Mouse (Mus musculus): ENCODE results near the gene Gpr146.

The Gpr146 gene

DNA sequence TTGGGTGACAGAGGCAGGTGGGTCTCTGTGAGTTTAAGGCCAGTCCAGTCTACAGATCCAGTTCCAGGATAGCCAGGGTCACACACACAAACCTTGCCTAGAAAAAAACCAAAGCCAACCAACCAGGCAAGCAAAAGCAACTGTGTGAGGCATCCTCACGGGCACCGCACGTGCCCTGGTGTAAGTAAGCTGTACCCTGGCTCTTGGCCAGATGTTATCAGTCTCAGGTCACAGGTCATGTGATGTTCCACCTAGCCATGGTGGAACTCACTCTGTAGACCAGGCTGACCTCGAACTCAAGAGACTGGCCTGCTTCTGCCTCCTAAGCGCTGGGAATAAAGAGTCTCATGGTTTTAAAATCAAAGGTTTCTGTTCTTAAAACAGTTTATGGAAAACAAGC lies 18.3 kb upstream of the Gpr146 start:
- DNase-seq, result no peak

GRCm38 (mm10) chr5:139363858-139364257 lies 13.6 kb upstream of the Gpr146 start:
- DNase-seq, result no peak

GRCm38 (mm10) chr5:139364260-139364910 lies 13.1 kb upstream of the Gpr146 start:
- DNase-seq, result peak; percentile 97

DNA sequence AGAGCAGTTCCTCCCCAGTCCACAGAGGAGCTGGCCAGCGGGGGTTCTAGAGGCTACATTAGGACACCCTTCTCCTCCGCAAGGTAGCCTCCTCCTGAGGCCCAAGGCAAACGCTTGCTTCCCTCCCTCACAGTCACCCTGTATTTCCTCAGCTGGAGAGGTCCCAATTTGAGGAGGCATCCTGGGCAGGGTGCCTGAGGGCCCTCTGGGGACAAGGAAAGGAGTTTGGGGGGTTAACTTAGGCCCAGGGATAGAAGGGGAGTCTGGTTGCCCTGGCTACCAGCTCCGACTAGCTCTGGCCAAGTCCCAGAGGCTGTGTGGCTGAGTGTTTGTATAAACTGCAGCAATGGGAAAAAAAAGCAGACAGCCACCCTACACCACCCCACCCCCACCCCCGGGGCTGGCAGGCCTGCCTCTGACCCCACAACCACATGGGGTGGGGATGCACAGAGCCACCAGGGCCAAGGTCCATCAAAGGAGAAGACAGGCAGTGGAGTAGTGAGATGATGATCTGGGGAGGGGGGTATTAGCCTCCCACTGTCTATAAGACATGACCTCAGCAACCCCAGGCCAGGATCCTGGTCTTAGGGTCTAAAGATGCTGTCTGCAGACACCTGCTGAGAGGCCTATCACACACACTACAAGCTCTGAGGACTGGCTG lies 12.5 kb upstream of the Gpr146 start:
- peak; percentile 26 for DNase-seq

DNA sequence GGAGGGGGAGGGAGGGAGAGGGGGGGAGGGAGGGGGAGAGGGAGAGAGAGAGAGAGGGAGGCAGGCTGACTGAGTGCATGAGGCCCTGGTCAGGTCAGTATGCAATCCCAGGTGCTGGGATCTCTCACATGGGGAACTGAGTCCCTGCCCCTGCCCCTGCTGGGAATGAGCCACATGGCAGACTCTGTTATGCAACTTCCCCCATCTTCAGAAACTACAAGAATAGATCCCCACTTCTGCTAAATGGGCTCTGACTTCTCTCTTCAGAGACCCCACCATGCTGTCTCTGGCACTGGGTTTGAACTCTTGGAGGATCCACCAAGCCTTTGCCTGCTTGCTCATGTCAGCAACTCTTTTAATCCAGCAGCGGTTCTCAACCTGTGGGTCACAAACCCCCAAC lies 11.7 kb upstream of the Gpr146 start:
- DNase-seq, result no peak

GRCm38 (mm10) chr5:139366484-139366883 lies 11.0 kb upstream of the Gpr146 start:
- no peak for DNase-seq

DNA sequence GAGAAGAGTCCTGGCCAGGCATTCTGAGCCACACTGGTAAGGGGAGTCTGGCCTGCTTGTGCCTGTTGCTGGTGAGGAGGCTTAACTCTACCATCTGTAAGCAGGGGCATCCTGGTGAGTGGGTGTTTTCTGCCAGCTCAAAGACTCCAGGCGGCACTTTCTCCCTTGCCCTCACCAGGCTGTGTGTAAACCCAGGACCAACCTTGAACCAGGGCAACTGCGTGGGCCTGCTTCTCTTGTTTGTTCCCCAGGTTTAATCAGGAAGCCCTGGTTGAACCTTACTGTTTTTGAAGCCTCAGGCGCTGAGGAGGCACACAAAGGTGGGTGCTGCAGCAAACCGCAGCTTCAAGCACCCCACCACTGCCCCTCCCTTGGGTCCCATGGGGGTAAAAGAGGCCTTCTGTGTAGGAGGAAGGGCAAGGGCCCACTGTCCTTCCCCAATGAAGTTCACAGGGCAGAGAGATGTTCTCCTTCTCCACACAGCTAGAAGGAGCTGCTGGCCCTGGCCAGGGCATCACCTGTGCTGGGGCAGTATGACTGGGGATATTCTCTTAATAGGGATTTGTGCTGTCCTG lies 9.5 kb upstream of the Gpr146 start:
- DNase-seq, result peak; percentile 21

DNA sequence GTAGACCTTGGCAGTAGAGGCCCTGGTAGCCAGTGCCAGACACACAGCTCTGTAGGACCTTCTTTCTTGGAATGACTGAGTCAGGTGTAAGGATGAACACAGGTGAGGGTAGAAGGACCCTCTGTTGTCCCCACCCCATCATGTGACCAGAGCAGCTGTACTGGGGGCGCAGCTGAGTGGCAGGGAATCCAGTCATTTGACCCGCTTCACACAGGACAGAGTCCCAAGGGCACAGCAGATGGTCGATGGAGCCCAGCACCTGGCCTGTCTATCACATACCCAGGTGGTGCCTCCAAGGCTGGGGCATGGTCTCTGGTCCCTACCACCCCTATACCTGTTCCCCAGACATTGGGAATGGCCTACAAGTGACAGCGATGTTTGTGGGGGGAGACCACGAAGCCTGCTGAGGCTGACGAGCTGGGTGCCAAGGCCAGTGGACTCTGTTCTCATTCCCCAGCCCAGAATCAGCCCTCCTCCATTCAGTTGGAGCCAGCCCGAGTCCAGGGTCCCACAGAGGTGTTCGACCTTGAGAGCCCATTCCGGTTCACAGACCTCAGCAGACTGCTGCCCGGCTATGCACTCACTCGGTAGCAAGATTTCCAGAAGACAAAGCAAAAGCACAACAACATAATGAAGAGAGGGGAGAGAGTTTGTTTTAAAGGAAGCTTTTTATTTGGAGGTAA lies 8.7 kb upstream of the Gpr146 start:
- peak; percentile 74 for DNase-seq

DNA sequence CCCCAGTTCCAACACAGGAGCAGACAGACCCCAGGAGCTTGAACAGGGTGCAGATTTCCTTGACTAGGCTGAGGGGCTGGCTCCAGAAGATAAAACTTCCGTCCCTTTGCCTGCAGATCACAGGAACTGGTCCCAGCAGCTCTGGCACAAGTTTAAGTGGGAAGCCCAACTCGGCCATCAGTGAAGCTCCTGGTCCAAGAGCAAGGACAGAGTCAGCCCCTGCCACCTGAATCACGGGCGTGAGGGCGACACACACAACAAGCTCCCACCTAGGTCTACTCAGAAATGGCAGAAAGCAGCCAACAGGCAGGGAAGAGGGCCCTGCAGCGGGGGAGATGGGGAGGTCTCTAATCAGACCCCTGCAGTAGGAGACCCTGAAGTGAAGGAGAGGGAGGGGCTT lies 7.2 kb upstream of the Gpr146 start:
- DNase-seq, result no peak

DNA sequence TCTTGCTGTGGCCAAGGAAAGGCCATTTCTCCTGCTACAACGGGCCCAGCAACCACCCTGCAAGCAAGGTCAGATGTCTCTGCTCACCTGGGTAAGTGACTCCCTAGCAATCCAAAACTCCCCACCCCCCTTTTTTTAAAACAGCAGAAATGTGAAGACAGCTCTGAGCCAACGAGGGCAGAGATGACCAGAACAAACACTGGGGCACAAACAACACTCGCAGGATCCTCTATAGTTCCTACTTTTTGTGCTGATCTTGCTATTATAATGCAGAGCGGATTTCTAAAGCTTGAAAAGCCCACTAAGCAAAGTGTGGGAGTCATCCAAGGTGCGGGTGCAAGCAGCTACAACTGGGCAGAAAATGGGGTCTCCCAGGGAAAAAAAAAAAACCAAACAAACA lies 6.4 kb upstream of the Gpr146 start:
- no peak for DNase-seq

GRCm38 (mm10) chr5:139371631-139372401 lies 5.7 kb upstream of the Gpr146 start:
- peak; percentile 95 for DNase-seq

DNA sequence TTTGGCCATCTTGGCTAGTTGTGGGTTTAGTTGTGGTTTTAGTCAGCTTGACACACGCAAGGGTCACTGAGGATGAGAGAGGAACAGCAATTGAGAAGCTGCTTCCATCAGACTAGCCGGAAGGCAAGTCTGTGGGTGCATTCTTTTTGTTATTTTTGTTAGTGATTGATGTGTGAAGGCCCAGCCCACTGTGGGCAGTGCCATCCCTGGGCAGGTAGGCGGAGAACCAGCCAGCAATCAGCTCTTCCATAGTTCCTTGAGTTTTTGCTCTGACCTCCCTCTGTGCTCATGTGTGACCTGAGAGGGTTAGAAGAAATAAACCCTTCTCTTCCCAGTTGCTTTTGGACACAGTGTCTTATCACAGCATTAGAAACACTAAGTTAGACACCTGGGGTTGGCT lies 4.4 kb upstream of the Gpr146 start:
- DNase-seq, result no peak

DNA sequence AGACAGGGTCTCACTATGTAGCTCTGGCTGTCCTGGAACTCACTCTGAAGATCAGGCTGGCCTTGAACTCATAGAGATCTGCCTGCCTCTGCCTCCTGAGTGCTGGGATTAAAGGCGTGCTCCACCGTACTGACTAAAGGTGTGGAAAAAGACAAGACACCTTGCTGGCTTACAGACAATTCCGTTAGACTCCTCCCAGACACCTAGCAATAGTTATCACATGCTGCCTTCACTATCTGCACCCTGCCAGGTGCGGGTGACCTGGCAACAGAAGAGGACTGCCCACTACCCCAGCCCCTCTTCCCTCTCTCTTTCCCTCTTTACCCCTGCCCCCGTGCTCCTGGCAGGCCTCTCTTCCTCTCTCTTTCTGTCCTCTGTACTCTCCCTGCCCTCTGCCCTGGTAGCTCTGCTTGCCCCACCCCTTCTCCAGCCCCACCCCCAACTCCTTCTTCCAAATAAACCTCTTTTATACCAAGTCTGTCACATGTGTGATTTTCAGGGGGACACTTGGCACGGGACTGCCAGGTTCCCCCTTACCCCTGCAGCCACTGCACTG lies 3.5 kb upstream of the Gpr146 start:
- DNase-seq, result peak; percentile 45

- no peak for DNase-seq
These were observed 2.7 kb upstream of the Gpr146 start for GRCm38 (mm10) chr5:139374841-139375240.

GRCm38 (mm10) chr5:139378271-139378556 lies 717 bp downstream of the Gpr146 start:
- DNase-seq, result no peak

DNA sequence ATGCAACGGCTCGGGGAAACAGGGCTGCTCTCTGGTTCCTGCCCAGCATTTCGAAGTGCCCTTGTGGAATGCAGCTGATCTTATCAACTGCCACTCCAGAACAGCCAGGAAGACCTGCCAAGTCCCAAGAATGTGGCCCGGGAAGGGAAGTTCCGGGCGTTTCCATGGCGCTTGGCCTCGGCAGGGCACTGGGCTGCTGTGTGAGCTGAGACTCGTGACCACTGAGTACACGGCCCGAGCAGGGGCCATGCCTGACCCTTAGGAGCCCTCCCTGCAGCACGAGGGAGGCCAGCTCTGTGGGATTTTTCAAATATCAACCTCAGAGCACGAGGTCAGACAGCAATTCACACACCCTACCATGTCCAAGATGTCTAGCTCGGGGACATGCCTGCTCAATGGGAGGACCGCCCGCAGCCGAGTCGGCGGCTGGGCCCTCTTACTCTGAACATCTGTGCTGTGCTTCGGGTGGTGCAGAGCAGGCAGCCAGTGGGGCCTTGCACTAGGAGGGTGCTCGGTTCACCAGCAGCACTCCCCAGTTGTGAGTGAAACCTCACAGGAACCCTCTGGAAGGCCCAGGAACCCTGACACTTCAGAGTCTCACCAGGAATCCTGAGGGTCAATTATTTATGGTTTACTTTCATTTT lies 1.6 kb downstream of the Gpr146 start:
- DNase-seq, result peak; percentile 91

- no peak for DNase-seq
These were observed 2.4 kb downstream of the Gpr146 start for GRCm38 (mm10) chr5:139379771-139380384.

DNA sequence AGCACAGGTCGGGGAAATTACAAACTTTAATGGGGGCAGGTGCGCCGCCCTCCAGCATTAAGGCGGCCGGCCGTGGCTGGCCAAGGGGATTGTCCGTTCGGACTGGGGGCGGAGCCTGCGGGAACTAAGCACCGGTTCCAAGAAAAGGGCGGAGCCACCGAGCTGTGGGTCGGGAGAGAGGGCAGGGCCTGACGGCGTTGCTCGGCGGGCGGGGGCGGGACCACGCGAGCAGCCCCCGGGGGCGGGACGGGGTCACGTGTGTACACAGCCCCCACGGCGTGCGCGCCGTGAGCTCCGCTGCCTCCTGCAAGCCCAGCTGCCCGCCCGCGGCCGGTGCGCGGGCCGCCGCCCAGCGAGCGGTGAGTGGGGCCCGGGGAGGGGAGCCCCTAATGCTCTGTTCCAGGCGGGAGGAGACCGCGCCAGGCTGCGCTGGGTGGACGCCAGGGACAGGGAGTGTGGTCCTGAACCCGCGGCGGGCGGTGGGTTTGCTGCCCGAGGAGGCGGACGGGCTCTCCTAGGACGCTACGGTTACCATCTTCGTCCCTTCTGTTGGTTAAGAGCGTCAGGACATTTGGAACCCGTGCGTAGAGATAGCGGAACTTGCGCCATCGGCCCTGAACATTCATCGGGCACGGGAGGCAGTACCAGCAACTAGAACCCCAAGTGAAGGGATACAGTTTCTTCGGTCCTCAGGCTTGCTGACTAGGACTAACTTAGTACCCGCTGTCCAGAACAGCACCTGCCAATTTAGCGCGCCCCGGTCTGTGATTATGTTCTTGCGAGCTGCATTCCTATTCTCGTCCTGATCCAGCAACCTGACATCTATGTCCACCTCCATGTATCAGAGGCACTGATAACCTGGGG lies 3.1 kb downstream of the Gpr146 start:
- peak; percentile 98 for DNase-seq

DNA sequence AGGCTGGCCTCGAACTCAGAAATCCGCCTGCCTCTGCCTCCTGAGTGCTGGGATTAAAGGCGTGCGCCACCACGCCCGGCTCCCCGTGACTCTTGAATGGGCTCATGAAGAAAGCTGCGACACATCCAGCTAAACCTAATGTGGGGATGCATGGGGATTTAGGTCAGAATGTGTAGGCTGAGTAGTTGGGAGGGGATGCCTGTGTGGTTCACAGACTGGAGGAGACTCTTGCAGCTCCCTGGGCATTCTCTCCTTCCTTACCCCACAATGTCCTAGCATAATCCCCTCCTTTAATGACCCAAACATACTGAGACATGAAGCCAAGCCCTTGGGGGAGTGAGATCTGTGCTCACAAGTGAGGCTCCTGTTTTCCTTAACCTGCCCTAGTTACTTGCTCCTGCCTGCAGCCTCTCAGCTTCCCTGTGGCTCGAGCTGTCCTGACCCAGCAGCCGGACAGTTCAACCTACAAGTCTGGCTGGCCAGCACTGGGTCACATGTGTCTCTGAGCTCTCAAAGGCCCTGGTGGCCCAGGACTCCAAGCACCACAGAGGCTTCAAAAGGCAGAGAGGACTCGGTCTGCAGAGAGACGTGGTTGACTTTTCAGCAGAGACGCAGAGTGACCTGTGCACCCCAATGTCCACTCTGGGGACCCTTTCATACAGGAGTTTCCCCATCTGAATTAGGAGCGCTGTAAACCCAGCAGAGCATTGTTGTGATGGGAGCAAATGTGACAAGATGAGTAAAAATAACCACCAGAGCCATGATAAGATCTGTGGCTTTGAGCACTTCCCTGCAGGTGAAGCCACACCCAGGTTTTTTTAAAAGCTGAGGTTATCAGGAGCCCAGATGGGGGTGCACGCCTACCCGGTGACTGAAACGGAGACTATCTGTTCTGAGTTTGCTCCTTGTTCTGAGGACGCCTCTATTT lies 4.4 kb downstream of the Gpr146 start:
- DNase-seq, result peak; percentile 45

- DNase-seq, result peak; percentile 59
These were observed 5.3 kb downstream of the Gpr146 start for GRCm38 (mm10) chr5:139382760-139383159.

Data from kidney, adult 18-20 months (tissue).